18 mouse cellular contexts compared by ENCODE assay signal in genomic region chr11:46169908-46170307, GRCm38 (mm10). TPM values are rescaled to one million over a fixed set of nuclear protein-coding genes. Genes with fewer than 3 reads are reported as not detected.
A peak's percentile ranks its signal among the peaks of the same experiment; 100 is the strongest.
DNase-seq lines count a peak whose midpoint lies in the region; ATAC-seq and TF ChIP-seq lines count a peak whose summit lies in the region.
"Had no signal": no experiment of that assay in that cellular context is flagged by ENCODE, and none has a peak within 500 bp of the region (broad histone marks: within the 10 kb centered on the region; RNA-seq: fewer than 3 reads in every experiment).

No protein-coding gene starts in this region.

- peak overlapping the region; percentile 13; the same call in 1 of the 2 replicates for H3K27ac ChIP-seq in forebrain, embryonic 10.5 days
- H3K27ac ChIP-seq in forebrain, postnatal 0 days (ENCODE audit: low read depth, low read length): no peak overlapping the region
- H3K27ac ChIP-seq: kidney, embryonic 15.5 days; limb, embryonic 13.5 days; midbrain, embryonic 13.5 days had no signal

- DNase-seq in forebrain, embryonic 10.5 days (ENCODE audit: extremely low spot score, low spot score): no peak
- no peak for DNase-seq in forebrain, postnatal 0 days
- DNase-seq in layer of hippocampus, adult 11-12 months (ENCODE audit: low spot score): peak; percentile 54
- no peak for DNase-seq in layer of hippocampus, postnatal 14 days (ENCODE audit: low spot score in 2 of 2)
- peak; percentile 37 for DNase-seq in right cerebral cortex, adult 18-20 months
- no peak for DNase-seq in right cerebral cortex, postnatal 10 days (ENCODE audit: low spot score in 2 of 2)
- no peak for DNase-seq in gastrocnemius, postnatal 4 days (ENCODE audit: low spot score in 2 of 2)
- DNase-seq in thymus, postnatal 25 days: no peak
- DNase-seq: B cell, adult 2 months; gastrocnemius, postnatal 36 days; liver, postnatal 0 days; lung, postnatal 36 days; right cerebral cortex, postnatal 25 days had no signal

- no peak overlapping the region for H3K4me3 ChIP-seq in forebrain, embryonic 10.5 days
- no peak overlapping the region for H3K4me3 ChIP-seq in forebrain, postnatal 0 days (ENCODE audit: low read depth, low read length)
- H3K4me3 ChIP-seq: kidney, embryonic 15.5 days; limb, embryonic 13.5 days; midbrain, embryonic 13.5 days; myocyte had no signal

- no peak overlapping the region for H3K4me2 ChIP-seq in forebrain, postnatal 0 days (ENCODE audit: low read depth)
- H3K4me2 ChIP-seq: kidney, embryonic 15.5 days; limb, embryonic 13.5 days; midbrain, embryonic 13.5 days had no signal

- H3K9ac ChIP-seq in forebrain, postnatal 0 days: no peak overlapping the region
- H3K9ac ChIP-seq: kidney, embryonic 15.5 days; limb, embryonic 13.5 days; liver, postnatal 0 days; midbrain, embryonic 13.5 days had no signal

- H3K36me3 ChIP-seq in forebrain, embryonic 10.5 days (replicated peaks): no peaks in the 10 kb centered on the region
- H3K36me3 ChIP-seq in forebrain, postnatal 0 days (ENCODE audit: insufficient read depth): no peaks in the 10 kb centered on the region
- H3K36me3 ChIP-seq: kidney, embryonic 15.5 days; limb, embryonic 13.5 days; midbrain, embryonic 13.5 days had no signal

- H3K27me3 ChIP-seq in forebrain, embryonic 10.5 days (ENCODE audit: poor library complexity, severe bottlenecking): peaks cover 29% of the 10 kb centered on the region
- H3K27me3 ChIP-seq in forebrain, postnatal 0 days (ENCODE audit: insufficient read depth, low read length): no peaks in the 10 kb centered on the region

- WGBS in forebrain, embryonic 10.5 days: 33% methylated on average over 3 of the region's 3 CpGs
- 34% methylated on average over 3 of the region's 3 CpGs for WGBS in forebrain, postnatal 0 days

- no peaks in the 10 kb centered on the region for H3K9me3 ChIP-seq in forebrain, embryonic 10.5 days
- H3K9me3 ChIP-seq in forebrain, postnatal 0 days (ENCODE audit: low read length): no peaks in the 10 kb centered on the region
- H3K9me3 ChIP-seq: kidney, embryonic 15.5 days; limb, embryonic 13.5 days; midbrain, embryonic 13.5 days had no signal

- ATAC-seq in forebrain, postnatal 0 days: no peak
- ATAC-seq: liver, postnatal 0 days; midbrain, embryonic 13.5 days; Patski had no signal

- H3K4me1 ChIP-seq in forebrain, embryonic 10.5 days: peaks cover 15% of the 10 kb centered on the region
- no peaks in the 10 kb centered on the region; the same call in 1 of the 2 replicates for H3K4me1 ChIP-seq in forebrain, postnatal 0 days (ENCODE audit: insufficient read depth)

- no peak for TF ChIP-seq CTCF in forebrain, postnatal 0 days (IDR thresholded peaks at IDR 0.05; ENCODE audit: low read depth)

RNA-seq across cellular contexts. Expression of gene Nipal4, which starts 3.6 kb away (rescaled TPM):
- polyA plus RNA-seq in forebrain, embryonic 10.5 days (2016; fragmentation: Nextera tagmentation; extraction: Ambion mirVana): 1.6 and 1.7 TPM in 2 replicates
- total RNA-seq in forebrain, postnatal 0 days (2014; rRNA removed): 0.14 and 0.38 TPM in 2 replicates
- polyA plus RNA-seq in forebrain, postnatal 0 days (2015; fragmentation: Nextera tagmentation; extraction: Ambion mirVana): 0.06 and 0.07 TPM in 2 replicates
- 1 to 10 TPM; 4.1 to 4.6 TPM for total RNA-seq in layer of hippocampus, postnatal 14 days (2021)
- total RNA-seq in gastrocnemius, postnatal 4 days (2021): under 1 TPM; 0.13 to 0.32 TPM
- polyA plus RNA-seq: liver, postnatal 0 days; Patski had no signal

Comparison
In these comparisons a context has a peak if more than half of its experiments do, and no peak if none do; other contexts are left out.
1. DNase-seq: peak in layer of hippocampus, adult 11-12 months (single experiment) and right cerebral cortex, adult 18-20 months (single experiment); none in forebrain, embryonic 10.5 days (single experiment), forebrain, postnatal 0 days (single experiment), layer of hippocampus, postnatal 14 days (0 of 2), right cerebral cortex, postnatal 10 days (0 of 2), gastrocnemius, postnatal 4 days (0 of 2) and thymus, postnatal 25 days (single experiment).